Mouse (Mus musculus): ENCODE results near the gene Pxt1.

Pxt1 gene

DNA sequence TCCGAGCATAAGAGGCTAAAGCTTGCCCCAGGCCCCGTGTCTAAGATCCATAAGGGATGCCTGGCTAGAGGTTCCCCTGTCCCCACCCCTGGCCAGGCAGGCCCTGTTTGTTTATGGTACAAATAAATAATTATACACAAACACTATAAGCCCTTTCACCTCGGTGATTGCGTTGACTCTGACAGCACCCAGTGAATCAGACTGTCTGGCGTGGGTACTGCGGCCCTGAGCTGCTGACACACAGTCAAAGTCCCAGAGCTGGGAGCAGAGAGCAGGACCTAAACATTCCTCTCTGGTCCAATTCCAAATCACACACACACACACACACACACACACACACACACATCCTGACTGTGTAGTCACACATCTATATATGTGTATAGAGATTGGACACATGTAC is 29.7 kb downstream of the Pxt1 start:
- DNase-seq (ENCODE audit: low spot score) = no peak

- DNase-seq (ENCODE audit: low spot score) = peak; percentile 17
These were observed 30.4 kb downstream of the Pxt1 start for GRCm38 (mm10) chr17:28913200-28913599.

DNA sequence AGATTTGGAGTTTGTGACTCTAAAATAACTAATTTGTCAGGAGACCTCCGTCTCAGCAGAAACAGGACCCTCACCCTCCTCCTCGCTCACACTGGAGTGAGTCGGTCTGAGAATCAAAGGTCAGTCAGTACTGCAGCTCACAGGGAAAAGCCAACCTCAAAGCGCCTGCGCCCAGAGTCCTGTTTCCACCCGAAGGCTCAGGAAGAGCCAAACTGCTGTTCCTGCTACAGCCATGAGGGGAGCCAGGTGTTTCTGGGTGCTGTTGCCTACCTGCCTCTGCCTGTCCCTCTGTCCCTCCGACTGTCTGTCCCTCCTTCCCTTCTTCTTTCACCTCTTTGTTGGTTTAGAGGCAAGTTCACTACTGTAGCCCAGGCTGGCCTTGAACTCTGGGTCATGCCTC is 33.5 kb downstream of the Pxt1 start:
- DNase-seq (ENCODE audit: low spot score) = no peak

- DNase-seq (ENCODE audit: low spot score) = no peak
These were observed 34.2 kb downstream of the Pxt1 start for GRCm38 (mm10) chr17:28909252-28909941.

DNA sequence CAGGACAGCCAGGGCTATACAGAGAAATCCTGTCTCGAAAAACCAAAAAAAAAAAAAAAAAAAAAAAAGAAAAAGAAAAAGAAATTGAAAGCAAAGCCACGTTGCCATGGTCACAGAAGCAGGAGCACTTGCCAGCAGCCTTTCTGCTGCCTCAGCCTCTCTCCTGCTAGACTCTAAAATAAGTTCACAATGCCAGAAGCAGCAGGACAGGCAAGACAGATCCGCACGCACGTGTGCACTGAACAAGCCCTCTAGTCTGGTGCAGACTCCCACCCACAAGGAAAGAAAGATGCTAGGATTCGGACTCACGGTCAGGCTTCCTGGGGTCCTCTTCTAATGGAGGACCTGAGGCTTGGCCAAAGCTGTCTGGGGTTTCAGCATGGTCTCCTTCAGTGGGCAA is 35.7 kb downstream of the Pxt1 start:
- DNase-seq (ENCODE audit: low spot score) = no peak

DNA sequence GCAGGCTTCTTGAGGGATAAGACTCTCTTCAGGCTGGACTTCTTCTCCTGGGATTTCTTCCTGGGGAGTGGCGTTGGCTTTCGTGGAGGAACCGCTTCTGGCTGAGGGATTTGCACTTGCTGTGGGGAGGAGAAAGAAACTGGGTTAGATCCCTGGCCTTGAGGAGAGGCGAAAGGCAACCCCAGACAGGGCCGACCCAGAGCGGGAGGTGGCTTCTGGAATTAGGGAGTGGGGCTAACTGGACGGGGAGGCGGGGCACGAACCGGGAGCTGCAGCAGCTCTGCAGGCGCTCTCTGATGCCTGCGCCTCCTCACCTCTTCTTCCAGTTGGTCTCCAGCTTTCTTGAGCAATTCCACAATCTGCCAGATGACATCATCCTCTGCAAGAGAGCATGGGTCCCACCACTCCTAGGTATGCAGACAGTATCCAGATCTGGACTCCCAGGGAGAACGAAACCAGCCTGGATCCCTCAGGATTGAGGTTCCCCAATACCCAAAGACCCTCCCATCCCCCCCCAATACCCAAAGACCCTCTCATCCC is 38.2 kb downstream of the Pxt1 start:
- no peak for DNase-seq (ENCODE audit: low spot score)

- DNase-seq (ENCODE audit: low spot score) = no peak
These were observed 38.9 kb downstream of the Pxt1 start for GRCm38 (mm10) chr17:28904546-28905376.

GRCm38 (mm10) chr17:28901559-28901958 is 42.1 kb downstream of the Pxt1 start:
- DNase-seq (ENCODE audit: low spot score) = no peak

DNA sequence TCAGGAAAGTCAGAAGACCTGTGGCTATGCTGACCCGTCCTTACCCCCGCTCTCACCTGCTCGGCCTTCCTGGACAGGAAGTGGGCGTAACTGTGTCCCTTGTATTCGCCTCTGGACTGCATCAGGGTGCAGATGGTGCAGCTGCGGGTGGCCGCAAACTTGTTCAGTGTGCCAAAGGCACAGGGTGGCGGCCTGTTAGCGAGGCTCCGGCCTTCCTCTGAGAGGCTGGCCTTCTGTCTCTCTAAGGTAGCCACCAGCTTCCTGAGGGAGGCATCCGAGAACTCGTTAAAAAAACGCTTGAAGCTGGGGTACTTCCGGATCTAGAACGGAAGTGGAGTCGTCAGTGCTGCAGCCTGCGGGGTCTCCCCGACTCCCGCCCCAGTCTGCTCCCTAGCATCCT is 44.2 kb downstream of the Pxt1 start:
- DNase-seq (ENCODE audit: low spot score) = no peak

DNA sequence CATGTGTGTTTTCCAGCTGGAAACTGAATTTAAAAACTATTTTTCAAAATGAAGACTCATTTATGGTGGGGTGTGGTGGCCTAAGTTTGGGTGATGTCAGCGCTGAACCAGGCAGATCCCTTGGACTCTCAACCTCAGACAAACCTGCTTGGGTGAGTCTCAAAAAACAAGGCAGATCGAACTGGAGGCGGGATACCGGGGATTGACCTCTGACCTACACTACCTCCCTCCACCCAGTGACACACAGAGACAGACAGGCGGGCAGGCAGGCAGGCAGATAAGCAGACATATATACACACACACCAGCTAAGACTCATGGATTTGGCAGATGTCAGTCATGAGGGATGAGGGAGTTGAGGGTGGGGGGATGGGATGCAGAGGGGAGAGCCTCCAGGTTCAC is 45.4 kb downstream of the Pxt1 start:
- no peak for DNase-seq (ENCODE audit: low spot score)

- DNase-seq (ENCODE audit: low spot score) = no peak
These were observed 45.8 kb downstream of the Pxt1 start for GRCm38 (mm10) chr17:28897817-28898216.

GRCm38 (mm10) chr17:28896095-28896780 is 47.4 kb downstream of the Pxt1 start:
- DNase-seq (ENCODE audit: low spot score) = no peak

DNA sequence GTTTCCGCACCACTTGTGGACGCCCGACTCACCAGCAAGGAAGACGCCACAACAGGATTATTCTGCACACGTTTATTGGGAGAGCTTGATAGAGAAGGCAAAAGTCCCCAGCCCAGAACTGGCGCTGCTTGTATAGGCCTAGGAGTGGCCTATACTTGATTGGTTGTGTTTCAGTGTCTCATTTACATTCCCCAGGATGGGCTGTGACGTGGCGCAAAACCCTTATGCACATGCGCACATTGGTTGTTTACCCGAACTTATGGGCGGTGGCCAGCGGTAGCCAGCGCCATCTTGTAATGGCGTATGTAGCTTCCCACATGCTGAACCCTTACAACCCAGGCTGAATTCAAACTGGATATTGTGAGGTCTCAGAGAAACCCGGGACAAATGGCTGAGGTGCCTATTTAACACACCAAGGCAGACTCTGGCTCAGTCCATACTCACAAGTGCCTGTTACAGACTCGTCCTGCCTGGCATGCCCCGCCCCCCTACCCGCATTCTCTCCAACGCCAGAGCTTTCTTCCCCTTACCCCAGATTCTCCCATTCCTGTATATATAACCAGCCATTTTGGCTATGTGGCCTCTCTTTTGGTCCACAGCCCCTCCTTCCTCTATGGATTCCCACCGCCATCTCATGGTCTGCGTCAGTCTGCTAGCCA is 48.3 kb downstream of the Pxt1 start:
- DNase-seq (ENCODE audit: low spot score) = no peak

- DNase-seq (ENCODE audit: low spot score) = no peak
These were observed 49.4 kb downstream of the Pxt1 start for GRCm38 (mm10) chr17:28894050-28894767.

- no peak for DNase-seq (ENCODE audit: low spot score)
These were observed 57.4 kb downstream of the Pxt1 start for GRCm38 (mm10) chr17:28886266-28886665.

- DNase-seq (ENCODE audit: low spot score) = no peak
These were observed 58.4 kb downstream of the Pxt1 start for GRCm38 (mm10) chr17:28885231-28885630.
